Mouse (Mus musculus): ENCODE measurements around the gene Tceal1. TPM values are rescaled to one million over a fixed set of nuclear protein-coding genes. Genes with fewer than 3 reads are reported as not detected.

The Tceal1 gene
- polyA plus RNA-seq, 2 experiments: 0.37 to 0.96 TPM

GRCm38 (mm10) chrX:136732016-136732415 is 24.2 kb downstream of the Tceal1 start:
- no peaks in the 10 kb centered on the region for H3K27me3 ChIP-seq (ENCODE audit: control insufficient read depth, insufficient read depth, low read length)
- no peak overlapping the region for H3K9ac ChIP-seq (replicated peaks)
- H3K27ac ChIP-seq: no peak overlapping the region
- no peaks in the 10 kb centered on the region for H3K4me1 ChIP-seq (replicated peaks; ENCODE audit: control insufficient read depth in 2 of 2, insufficient read depth in 2 of 2, low read length in 1 of 2)
- peaks cover 2% of the 10 kb centered on the region for H3K36me3 ChIP-seq (replicated peaks; ENCODE audit: control insufficient read depth, insufficient read depth, low read depth)
- WGBS (ENCODE audit: insufficient replicate concordance): 64% methylated on average over 4 of the region's 4 CpGs
- H3K4me3 ChIP-seq (ENCODE audit: insufficient read depth in 1 of 2, low read depth in 2 of 2, low read length in 2 of 2): no peak overlapping the region
- H3K9me3 ChIP-seq (ENCODE audit: control insufficient read depth, low read length): no peaks in the 10 kb centered on the region
- DNase-seq (ENCODE audit: low read depth in 3 of 3, low spot score in 3 of 3) (no peak), ATAC-seq (ENCODE audit: insufficient read depth) (no peak)
- TF ChIP-seq EP300 (IDR thresholded peaks at IDR 0.05; ENCODE audit: low read depth): no peak
- no peak for TF ChIP-seq CTCF (IDR thresholded peaks at IDR 0.05; ENCODE audit: low read depth)
- no peak overlapping the region for H3K4me2 ChIP-seq (ENCODE audit: low read depth)

- H3K4me2 ChIP-seq (ENCODE audit: low read depth): peak overlapping the region; percentile 64
- 13% methylated on average over 15 of the region's 15 CpGs for WGBS (ENCODE audit: insufficient replicate concordance)
These were observed 32.5 kb downstream of the Tceal1 start for GRCm38 (mm10) chrX:136740087-136740790.

GRCm38 (mm10) chrX:136740791-136741650 is 33.2 kb downstream of the Tceal1 start:
- H3K4me2 ChIP-seq (ENCODE audit: low read depth): peak overlapping the region; percentile 77
- no peaks in the 10 kb centered on the region for H3K27me3 ChIP-seq (ENCODE audit: control insufficient read depth, insufficient read depth, low read length)
- peaks cover 0 to 2% of the 10 kb centered on the region in 2 experiments; a peak in 1 of 4 replicates for H3K4me1 ChIP-seq (replicated peaks; ENCODE audit: control insufficient read depth in 2 of 2, insufficient read depth in 2 of 2, low read length in 1 of 2)
- peak overlapping the region; percentile 72 for H3K27ac ChIP-seq
- H3K4me3 ChIP-seq (ENCODE audit: insufficient read depth in 1 of 2, low read depth in 2 of 2, low read length in 2 of 2): peak overlapping the region; percentile 70 to 98
- peak overlapping the region; percentile 79 for H3K9ac ChIP-seq (replicated peaks)
- H3K36me3 ChIP-seq (replicated peaks; ENCODE audit: control insufficient read depth, insufficient read depth, low read depth): peaks cover 2% of the 10 kb centered on the region; the same call in 1 of the 2 replicates
- peak; percentile 95 for ATAC-seq (ENCODE audit: insufficient read depth)
- 19% methylated on average over 39 of the region's 39 CpGs for WGBS (ENCODE audit: insufficient replicate concordance)
- TF ChIP-seq EP300 (IDR thresholded peaks at IDR 0.05; ENCODE audit: low read depth) (no peak), CTCF (IDR thresholded peaks at IDR 0.05; ENCODE audit: low read depth) (no peak)
- DNase-seq (ENCODE audit: low read depth in 3 of 3, low spot score in 3 of 3): peak; percentile 89 to 92 (median 90)
- H3K9me3 ChIP-seq (ENCODE audit: control insufficient read depth, low read length): no peaks in the 10 kb centered on the region

More at GRCm38 (mm10) chrX:136740087-136740790, 32.5 kb downstream of the Tceal1 start:
- ATAC-seq (ENCODE audit: insufficient read depth): no peak
- Histone ChIP-seq H3K9ac (replicated peaks) (peak overlapping the region; percentile 79), H3K4me3 (ENCODE audit: insufficient read depth in 1 of 2, low read depth in 2 of 2, low read length in 2 of 2) (peak overlapping the region; percentile 70 to 98), H3K27ac (peak overlapping the region; percentile 72), H3K36me3 (replicated peaks; ENCODE audit: control insufficient read depth, insufficient read depth, low read depth) (peaks cover 2% of the 10 kb centered on the region; the same call in 1 of the 2 replicates), H3K27me3 (ENCODE audit: control insufficient read depth, insufficient read depth, low read length) (no peaks in the 10 kb centered on the region), H3K4me1 (replicated peaks; ENCODE audit: control insufficient read depth in 2 of 2, insufficient read depth in 2 of 2, low read length in 1 of 2) (peaks cover 0 to 2% of the 10 kb centered on the region in 2 experiments; a peak in 1 of 4 replicates), H3K9me3 (ENCODE audit: control insufficient read depth, low read length) (no peaks in the 10 kb centered on the region)
- no peak for TF ChIP-seq CTCF (IDR thresholded peaks at IDR 0.05; ENCODE audit: low read depth)
- no peak for TF ChIP-seq EP300 (IDR thresholded peaks at IDR 0.05; ENCODE audit: low read depth)
- DNase-seq (ENCODE audit: low read depth in 3 of 3, low spot score in 3 of 3): no peak

- Histone ChIP-seq H3K9me3 (ENCODE audit: control insufficient read depth, low read length) (no peaks in the 10 kb centered on the region), H3K27me3 (ENCODE audit: control insufficient read depth, insufficient read depth, low read length) (no peaks in the 10 kb centered on the region), H3K9ac (replicated peaks) (peak overlapping the region; percentile 63), H3K4me2 (ENCODE audit: low read depth) (peak overlapping the region; percentile 77), H3K4me1 (replicated peaks; ENCODE audit: control insufficient read depth in 2 of 2, insufficient read depth in 2 of 2, low read length in 1 of 2) (peaks cover 0 to 2% of the 10 kb centered on the region in 2 experiments; a peak in 1 of 4 replicates), H3K36me3 (replicated peaks; ENCODE audit: control insufficient read depth, insufficient read depth, low read depth) (peaks cover 2% of the 10 kb centered on the region; the same call in 1 of the 2 replicates), H3K4me3 (ENCODE audit: insufficient read depth in 1 of 2, low read depth in 2 of 2, low read length in 2 of 2) (peak overlapping the region; percentile 64 to 80), H3K27ac (peak overlapping the region; percentile 68)
- TF ChIP-seq CTCF (IDR thresholded peaks at IDR 0.05; ENCODE audit: low read depth) (no peak), EP300 (IDR thresholded peaks at IDR 0.05; ENCODE audit: low read depth) (no peak)
- DNase-seq (ENCODE audit: low read depth in 3 of 3, low spot score in 3 of 3): peak in 2 of 3 experiments; percentile 24 to 39
- 16% methylated on average over 38 of the region's 46 CpGs for WGBS (ENCODE audit: insufficient replicate concordance)
- ATAC-seq (ENCODE audit: insufficient read depth): peak; percentile 74
These were observed 33.9 kb downstream of the Tceal1 start for GRCm38 (mm10) chrX:136741651-136742201.
